Mouse (Mus musculus): Measurements from ENCODE around the gene Akap8l. TPM values are rescaled to one million over a fixed set of nuclear protein-coding genes. Genes with fewer than 3 reads are reported as not detected.

Akap8l gene
- total and polyA plus RNA-seq, 2 experiments from 2014 or later: 69.9 to 117 TPM

DNA sequence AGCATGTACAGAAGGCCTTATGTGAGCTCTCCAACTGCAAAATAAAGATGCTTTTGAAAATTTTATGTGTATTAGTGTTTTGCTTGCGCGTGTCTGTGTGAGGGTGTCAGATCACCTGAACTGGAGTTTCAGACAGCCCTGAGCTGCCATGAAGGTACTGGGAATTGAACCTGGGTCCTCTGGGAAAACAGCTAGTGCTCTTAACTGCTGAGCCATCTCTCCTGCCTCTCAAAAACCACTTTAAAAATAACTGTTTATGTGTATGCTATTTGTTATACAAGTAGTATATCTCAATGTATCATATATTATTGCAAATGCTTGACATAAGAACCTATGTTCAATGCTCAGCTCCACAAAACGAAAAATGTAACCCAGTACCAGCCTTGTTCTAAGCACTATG, 862 bp upstream of the Akap8l start:
- no peaks in the 10 kb centered on the region for H3K9me3 ChIP-seq (ENCODE audit: low read length)
- peaks cover 27% of the 10 kb centered on the region for H3K36me3 ChIP-seq (ENCODE audit: insufficient read depth, low read length)
- no peak for TF ChIP-seq CTCF (IDR thresholded peaks at IDR 0.05)
- H3K9ac ChIP-seq (replicated peaks; ENCODE audit: low read length, poor library complexity, severe bottlenecking): no peak overlapping the region
- ATAC-seq (ENCODE audit: low FRiP score) (no peak), DNase-seq (ENCODE audit: low spot score) (no peak)
- 76% methylated on average over 3 of the region's 3 CpGs for WGBS
- H3K4me1 ChIP-seq (ENCODE audit: insufficient read depth, low read length): peaks cover 8% of the 10 kb centered on the region; the same call in 1 of the 2 replicates
- no peak overlapping the region for H3K4me2 ChIP-seq (ENCODE audit: low read depth, low read length, poor library complexity, severe bottlenecking)
- H3K27ac ChIP-seq (ENCODE audit: low read depth, low read length): no peak overlapping the region
- no peaks in the 10 kb centered on the region for H3K27me3 ChIP-seq (ENCODE audit: insufficient read depth, low read length)
- H3K4me3 ChIP-seq (ENCODE audit: low read depth, low read length): no peak overlapping the region; the same call in 1 of the 2 replicates

GRCm38 (mm10) chr17:32349851-32350381, 491 bp downstream of the Akap8l start:
- Histone ChIP-seq H3K9ac (replicated peaks; ENCODE audit: low read length, poor library complexity, severe bottlenecking) (peak overlapping the region; percentile 77), H3K9me3 (ENCODE audit: low read length) (no peaks in the 10 kb centered on the region), H3K27ac (ENCODE audit: low read depth, low read length) (peak overlapping the region; percentile 91), H3K4me3 (ENCODE audit: low read depth, low read length) (peak overlapping the region; percentile 81), H3K36me3 (ENCODE audit: insufficient read depth, low read length) (peaks cover 14% of the 10 kb centered on the region), H3K27me3 (ENCODE audit: insufficient read depth, low read length) (no peaks in the 10 kb centered on the region), H3K4me2 (ENCODE audit: low read depth, low read length, poor library complexity, severe bottlenecking) (peak overlapping the region; percentile 69), H3K4me1 (ENCODE audit: insufficient read depth, low read length) (peaks cover 8% of the 10 kb centered on the region; the same call in 1 of the 2 replicates)
- TF ChIP-seq CTCF (IDR thresholded peaks at IDR 0.05): 0 out of 2 replicates have a peak, but pooled peaks have one; percentile 0
- peak; percentile 21 for ATAC-seq (ENCODE audit: low FRiP score)
- under 1% methylated on average over 24 of the region's 24 CpGs for WGBS
- peak; percentile 45 for DNase-seq (ENCODE audit: low spot score)

DNA sequence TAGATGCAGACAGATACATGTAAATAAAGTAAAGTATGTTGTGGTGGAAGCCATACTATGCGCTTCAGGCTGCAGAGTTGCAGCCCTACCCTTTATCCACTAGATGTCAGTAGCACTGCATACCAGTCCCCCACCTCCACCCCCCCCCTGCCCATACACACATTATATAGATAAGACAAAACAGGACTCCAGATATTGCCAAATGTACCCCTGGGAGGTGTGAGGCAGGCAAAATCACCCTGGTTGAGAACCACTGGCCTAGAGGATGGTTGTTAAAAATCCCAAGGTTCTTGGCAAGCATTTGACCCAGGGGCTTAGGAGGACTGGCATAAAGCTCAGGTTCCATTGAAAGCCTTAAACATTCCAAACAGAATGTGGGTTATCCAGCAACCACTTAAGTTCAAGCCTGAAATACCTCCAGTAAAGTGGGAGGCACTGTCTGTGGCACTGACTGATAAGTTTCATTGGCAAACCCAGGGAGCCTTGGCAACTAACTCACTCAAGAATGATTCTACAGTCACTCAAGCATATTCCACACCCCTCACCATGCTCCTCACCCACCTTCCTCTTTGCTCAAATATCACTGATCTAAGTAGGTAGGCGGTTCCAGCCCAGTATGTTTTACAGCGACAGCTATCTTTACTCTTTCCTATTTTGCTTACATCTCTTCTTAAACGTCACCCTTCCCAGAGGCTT, 1.2 kb downstream of the Akap8l start:
- H3K27me3 ChIP-seq (ENCODE audit: insufficient read depth, low read length): no peaks in the 10 kb centered on the region
- H3K4me3 ChIP-seq (ENCODE audit: low read depth, low read length): peak overlapping the region; percentile 81
- peaks cover 8% of the 10 kb centered on the region; the same call in 1 of the 2 replicates for H3K4me1 ChIP-seq (ENCODE audit: insufficient read depth, low read length)
- peaks cover 6% of the 10 kb centered on the region; the same call in 1 of the 2 replicates for H3K36me3 ChIP-seq (ENCODE audit: insufficient read depth, low read length)
- TF ChIP-seq CTCF (IDR thresholded peaks at IDR 0.05): peak; percentile 93
- peak overlapping the region; percentile 77 for H3K9ac ChIP-seq (replicated peaks; ENCODE audit: low read length, poor library complexity, severe bottlenecking)
- no peak for ATAC-seq (ENCODE audit: low FRiP score)
- peak overlapping the region; percentile 69 for H3K4me2 ChIP-seq (ENCODE audit: low read depth, low read length, poor library complexity, severe bottlenecking)
- DNase-seq (ENCODE audit: low spot score): peak; percentile 73
- peak overlapping the region; percentile 91 for H3K27ac ChIP-seq (ENCODE audit: low read depth, low read length)
- WGBS: 9% methylated on average over 4 of the region's 4 CpGs
- no peaks in the 10 kb centered on the region for H3K9me3 ChIP-seq (ENCODE audit: low read length)

GRCm38 (mm10) chr17:32348406-32348805, 2.0 kb downstream of the Akap8l start:
- Histone ChIP-seq H3K36me3 (ENCODE audit: insufficient read depth, low read length) (peaks cover 1% of the 10 kb centered on the region; the same call in 1 of the 2 replicates), H3K9ac (replicated peaks; ENCODE audit: low read length, poor library complexity, severe bottlenecking) (0 out of 2 replicates have a peak overlapping the region, but pooled peaks have one; percentile 29), H3K4me3 (ENCODE audit: low read depth, low read length) (no peak overlapping the region; the same call in 1 of the 2 replicates), H3K4me1 (ENCODE audit: insufficient read depth, low read length) (peaks cover 8% of the 10 kb centered on the region; the same call in 1 of the 2 replicates), H3K27me3 (ENCODE audit: insufficient read depth, low read length) (no peaks in the 10 kb centered on the region), H3K27ac (ENCODE audit: low read depth, low read length) (no peak overlapping the region), H3K4me2 (ENCODE audit: low read depth, low read length, poor library complexity, severe bottlenecking) (peak overlapping the region; percentile 69), H3K9me3 (ENCODE audit: low read length) (no peaks in the 10 kb centered on the region)
- ATAC-seq (ENCODE audit: low FRiP score): no peak
- TF ChIP-seq CTCF (IDR thresholded peaks at IDR 0.05): no peak
- WGBS: 91% methylated on average over 2 of the region's 2 CpGs
- no peak for DNase-seq (ENCODE audit: low spot score)

DNA sequence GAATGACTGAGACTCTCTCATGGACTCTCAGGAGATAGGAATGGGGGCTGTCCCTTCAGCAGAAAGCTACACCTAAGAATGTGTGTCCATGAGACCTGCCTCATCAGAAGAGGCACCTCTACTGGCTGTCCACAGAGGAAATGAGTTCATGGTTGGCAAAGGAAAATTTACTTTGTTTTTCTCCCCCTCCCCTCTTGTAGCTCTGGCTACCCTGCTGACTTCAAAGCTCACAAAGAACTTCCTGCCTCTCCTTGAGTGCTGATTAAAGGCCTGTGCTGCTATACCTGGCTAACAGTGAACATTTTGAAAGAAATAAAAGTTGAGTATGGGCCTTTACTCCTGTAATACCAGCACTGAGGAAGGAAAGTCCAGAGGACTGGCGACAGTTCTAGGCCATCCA, 9.3 kb downstream of the Akap8l start:
- Histone ChIP-seq H3K36me3 (ENCODE audit: insufficient read depth, low read length) (peaks cover 26% of the 10 kb centered on the region), H3K9ac (replicated peaks; ENCODE audit: low read length, poor library complexity, severe bottlenecking) (no peak overlapping the region), H3K4me2 (ENCODE audit: low read depth, low read length, poor library complexity, severe bottlenecking) (no peak overlapping the region), H3K27me3 (ENCODE audit: insufficient read depth, low read length) (no peaks in the 10 kb centered on the region), H3K9me3 (ENCODE audit: low read length) (no peaks in the 10 kb centered on the region), H3K27ac (ENCODE audit: low read depth, low read length) (no peak overlapping the region), H3K4me1 (ENCODE audit: insufficient read depth, low read length) (no peaks in the 10 kb centered on the region), H3K4me3 (ENCODE audit: low read depth, low read length) (no peak overlapping the region)
- ATAC-seq (ENCODE audit: low FRiP score) (no peak), DNase-seq (ENCODE audit: low spot score) (no peak)
- WGBS: 88% methylated on average over 1 of the region's 1 CpGs
- no peak for TF ChIP-seq CTCF (IDR thresholded peaks at IDR 0.05)

- Histone ChIP-seq H3K27me3 (ENCODE audit: insufficient read depth, low read length) (no peaks in the 10 kb centered on the region), H3K27ac (ENCODE audit: low read depth, low read length) (no peak overlapping the region), H3K4me2 (ENCODE audit: low read depth, low read length, poor library complexity, severe bottlenecking) (no peak overlapping the region), H3K9me3 (ENCODE audit: low read length) (no peaks in the 10 kb centered on the region), H3K36me3 (ENCODE audit: insufficient read depth, low read length) (peaks cover 35% of the 10 kb centered on the region), H3K9ac (replicated peaks; ENCODE audit: low read length, poor library complexity, severe bottlenecking) (no peak overlapping the region), H3K4me1 (ENCODE audit: insufficient read depth, low read length) (no peaks in the 10 kb centered on the region), H3K4me3 (ENCODE audit: low read depth, low read length) (no peak overlapping the region)
- DNase-seq (ENCODE audit: low spot score) (no peak), ATAC-seq (ENCODE audit: low FRiP score) (no peak)
- 86% methylated on average over 1 of the region's 1 CpGs for WGBS
- no peak for TF ChIP-seq CTCF (IDR thresholded peaks at IDR 0.05)
Observed at GRCm38 (mm10) chr17:32340110-32340509, 10.3 kb downstream of the Akap8l start.

Measured in midbrain, postnatal 0 days (tissue).